Mouse (Mus musculus) midbrain, embryonic 12.5 days (tissue): ENCODE data around the gene Aup1. TPM values are rescaled to one million over a fixed set of nuclear protein-coding genes. Genes with fewer than 3 reads are reported as not detected.
A peak's percentile ranks its signal among the peaks of the same experiment; 100 is the strongest.

Experiments
- ATAC-seq: fragments of 200-750 bp; cut with Nextera tagmentation; 2 replicates; pipeline ENCODE4 v1.8.0; 2017; ENCODE audit warnings: low read depth, moderate TSS enrichment, moderate library complexity; ENCODE audit not compliant: low FRiP score
- H3K27ac ChIP-seq: fragments of 300-500 bp; sonication (generic); replicated peaks from 2 replicates; pipeline ENCODE4 v1.5.1; 2016; ENCODE audit warnings: mild to moderate bottlenecking
- H3K27me3 ChIP-seq: fragments of 300-500 bp; sonication (generic); 2 replicates; pipeline ENCODE4 v1.6.1; 2016; ENCODE audit warnings: mild to moderate bottlenecking
- H3K36me3 ChIP-seq: fragments of 300-500 bp; sonication (generic); 2 replicates; pipeline ENCODE4 v1.6.1; 2016
- H3K4me1 ChIP-seq: fragments of 300-500 bp; sonication (generic); 2 replicates; pipeline ENCODE4 v1.6.1; 2016
- H3K4me2 ChIP-seq: fragments of 300-500 bp; sonication (generic); replicated peaks from 2 replicates; pipeline ENCODE4 v1.6.1; 2016; ENCODE audit warnings: mild to moderate bottlenecking, moderate library complexity
- H3K4me3 ChIP-seq: fragments of 300-500 bp; sonication (generic); 2 replicates; pipeline ENCODE4 v1.5.1; 2016; ENCODE audit warnings: mild to moderate bottlenecking
- H3K9ac ChIP-seq: fragments of 300-500 bp; sonication (generic); replicated peaks from 2 replicates; pipeline ENCODE4 v1.6.1; 2016; ENCODE audit warnings: mild to moderate bottlenecking, moderate library complexity
- H3K9me3 ChIP-seq: fragments of 300-500 bp; sonication (generic); 2 replicates; pipeline ENCODE4 v1.6.1; 2016; ENCODE audit warnings: mild to moderate bottlenecking
- WGBS: fragments of 180-500 bp; shearing (Covaris S2); methylation state at CpG from one replicate; pipeline ENCODE4 v1.1.7; 2016; 5-methylcytosine and 5-hydroxymethylcytosine counted together
- polyA plus RNA-seq: library from polyadenylated mRNA; unstranded; fragments of >200 nt; fragmentation: Nextera tagmentation; extraction: Ambion mirVana; gene quantifications from 2 replicates; pipeline ENCODE4 v1.2.1, GENCODE M21; 2016

The Aup1 gene
- polyA plus RNA-seq, 1 experiment from 2014 or later: 150 TPM

GRCm38 (mm10) chr6:83032769-83033191, 21.5 kb upstream of the Aup1 start:
- Histone ChIP-seq H3K27me3 (peaks cover 81% of the 10 kb centered on the region), H3K4me3 (peak overlapping the region; percentile 56), H3K4me1 (peaks cover 25% of the 10 kb centered on the region), H3K4me2 (peak overlapping the region; percentile 79), H3K9me3 (no peaks in the 10 kb centered on the region), H3K9ac (peak overlapping the region; percentile 56), H3K27ac (no peak overlapping the region; the same call in 1 of the 2 replicates), H3K36me3 (no peaks in the 10 kb centered on the region)
- peak; percentile 55 for ATAC-seq
- under 1% methylated on average over 31 of the region's 31 CpGs for WGBS

DNA sequence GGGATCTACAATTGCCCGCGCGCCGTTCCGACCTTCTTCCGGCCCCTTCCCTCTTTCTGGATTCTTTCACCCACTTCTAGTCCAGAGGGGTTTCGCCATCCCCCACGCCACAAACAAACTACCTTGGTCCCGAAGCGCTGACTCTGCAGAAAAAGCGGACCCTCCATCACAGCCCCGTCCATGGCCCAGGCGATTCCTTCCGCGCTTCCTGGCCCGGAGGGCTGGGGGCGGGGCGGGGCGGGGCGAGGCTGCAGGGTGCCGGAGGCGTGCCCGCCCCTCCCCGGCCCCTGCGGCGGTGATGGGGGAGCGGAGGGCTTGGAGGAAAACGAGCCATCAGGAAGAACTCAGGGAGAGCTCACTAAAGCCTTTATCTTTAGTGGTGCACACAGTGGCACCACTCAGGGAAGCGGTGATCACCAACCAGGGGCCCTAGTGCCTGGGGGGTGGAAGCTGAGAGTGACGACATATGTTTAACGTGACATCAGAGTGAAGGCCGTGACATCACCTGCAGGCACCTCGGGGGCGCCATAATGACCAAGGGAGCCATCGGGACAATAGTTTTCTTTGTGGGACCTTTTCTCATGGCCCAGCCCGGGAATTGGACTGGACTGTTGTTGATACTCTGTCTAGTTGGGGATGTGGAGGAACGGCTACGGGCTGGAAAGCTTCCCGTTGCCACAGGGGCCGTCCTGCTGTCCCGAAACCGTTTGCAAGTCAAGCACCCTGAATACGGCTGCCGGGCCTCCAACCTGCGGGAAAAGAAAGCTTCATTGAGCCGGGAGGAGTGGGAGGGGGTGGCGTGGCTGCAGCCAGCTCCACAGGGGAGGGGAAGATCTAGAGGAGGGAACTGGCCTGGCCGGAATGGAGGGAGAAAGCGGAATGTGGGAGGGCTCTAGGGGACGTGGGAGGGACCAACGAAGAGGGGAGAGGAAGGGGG, 20.8 kb upstream of the Aup1 start, which contains the start of the genes Dok1 and Loxl3:
Gene Dok1 (minus strand): TSS at position 223 of the 937 bp plus-strand sequence.
Gene Loxl3 (plus strand): TSS at position 925 of the 937 bp plus-strand sequence.
- Histone ChIP-seq H3K9ac (peak within 1 kb of the TSS; percentile 56), H3K9me3 (no peaks in the 10 kb centered on the region), H3K27ac (peak within 1 kb of the TSS; percentile 64; the same call in 1 of the 2 replicates), H3K36me3 (no peaks in the 10 kb centered on the region), H3K27me3 (peaks cover 77% of the 10 kb centered on the region), H3K4me3 (peak within 1 kb of the TSS; percentile 56), H3K4me2 (peak within 1 kb of the TSS; percentile 79), H3K4me1 (peaks cover 29% of the 10 kb centered on the region)
- WGBS: under 1% methylated on average over 51 of the region's 51 CpGs
- ATAC-seq: peak; percentile 74

- WGBS: 17% methylated on average over 5 of the region's 5 CpGs
- peak overlapping the region; percentile 79 for H3K4me2 ChIP-seq
- no peaks in the 10 kb centered on the region for H3K36me3 ChIP-seq
- peak overlapping the region; percentile 56 for H3K4me3 ChIP-seq
- 0 out of 2 replicates have a peak overlapping the region, but pooled peaks have one; percentile 1 for H3K27ac ChIP-seq
- no peak for ATAC-seq
- no peak overlapping the region; the same call in 1 of the 2 replicates for H3K9ac ChIP-seq
- H3K27me3 ChIP-seq: peaks cover 67% of the 10 kb centered on the region
- H3K9me3 ChIP-seq: no peaks in the 10 kb centered on the region
- H3K4me1 ChIP-seq: peaks cover 33% of the 10 kb centered on the region
Measured at GRCm38 (mm10) chr6:83034463-83035055, 19.8 kb upstream of the Aup1 start.

DNA sequence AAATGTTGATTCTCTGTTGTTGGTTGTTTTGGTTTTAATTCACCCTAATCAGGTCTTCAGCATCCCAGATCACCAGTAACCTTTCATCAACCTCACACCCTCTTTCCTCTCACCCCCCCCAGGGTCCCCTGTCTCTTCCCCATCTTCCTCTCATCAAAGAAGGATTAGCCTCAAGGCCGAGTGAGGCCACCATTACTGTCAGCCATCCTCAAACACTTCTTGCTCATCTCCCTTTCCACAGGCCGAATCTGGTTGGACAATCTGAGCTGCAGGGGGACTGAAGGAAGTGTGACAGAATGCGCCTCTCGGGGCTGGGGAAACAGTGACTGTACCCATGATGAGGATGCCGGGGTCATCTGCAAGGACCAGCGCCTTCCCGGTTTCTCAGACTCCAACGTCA, 17.1 kb upstream of the Aup1 start:
- Histone ChIP-seq H3K4me3 (no peak overlapping the region), H3K4me1 (peaks cover 30% of the 10 kb centered on the region), H3K9me3 (no peaks in the 10 kb centered on the region), H3K4me2 (no peak overlapping the region), H3K27me3 (peaks cover 41% of the 10 kb centered on the region), H3K9ac (no peak overlapping the region), H3K36me3 (no peaks in the 10 kb centered on the region), H3K27ac (no peak overlapping the region)
- 77% methylated on average over 8 of the region's 8 CpGs for WGBS
- no peak for ATAC-seq

DNA sequence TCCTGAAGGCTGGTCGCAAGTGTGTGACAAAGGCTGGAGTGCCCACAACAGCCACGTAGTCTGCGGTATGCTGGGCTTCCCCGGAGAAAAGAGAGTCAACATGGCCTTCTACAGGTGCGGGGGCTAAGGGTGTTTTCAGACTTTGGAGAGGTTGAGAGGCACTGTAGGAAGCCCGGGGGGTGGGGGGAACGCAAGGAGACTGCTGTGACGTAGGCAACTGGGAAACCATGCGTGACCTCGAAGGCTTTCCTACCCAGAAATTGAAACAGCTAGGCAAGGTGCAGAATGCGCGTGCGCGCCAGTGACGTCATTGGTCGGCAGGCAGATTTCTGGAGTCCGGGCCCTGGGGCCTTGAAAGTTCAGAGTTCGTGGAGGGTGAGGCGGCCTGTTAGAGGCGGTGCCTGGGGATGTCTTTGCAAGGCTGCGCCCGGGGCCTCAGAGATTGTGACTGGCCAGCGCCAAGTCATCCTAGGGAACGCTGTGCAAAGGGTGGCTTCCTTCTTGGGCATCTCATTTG, 15.8 kb upstream of the Aup1 start:
- H3K9me3 ChIP-seq: no peaks in the 10 kb centered on the region
- H3K27ac ChIP-seq: no peak overlapping the region
- ATAC-seq: peak; percentile 31; the same call in 1 of the 2 replicates
- 7% methylated on average over 24 of the region's 24 CpGs for WGBS
- H3K27me3 ChIP-seq: peaks cover 32% of the 10 kb centered on the region
- peak overlapping the region; percentile 59 for H3K4me2 ChIP-seq
- peak overlapping the region; percentile 22 for H3K4me3 ChIP-seq
- peaks cover 19% of the 10 kb centered on the region for H3K4me1 ChIP-seq
- H3K36me3 ChIP-seq: no peaks in the 10 kb centered on the region
- H3K9ac ChIP-seq: no peak overlapping the region; the same call in 1 of the 2 replicates

DNA sequence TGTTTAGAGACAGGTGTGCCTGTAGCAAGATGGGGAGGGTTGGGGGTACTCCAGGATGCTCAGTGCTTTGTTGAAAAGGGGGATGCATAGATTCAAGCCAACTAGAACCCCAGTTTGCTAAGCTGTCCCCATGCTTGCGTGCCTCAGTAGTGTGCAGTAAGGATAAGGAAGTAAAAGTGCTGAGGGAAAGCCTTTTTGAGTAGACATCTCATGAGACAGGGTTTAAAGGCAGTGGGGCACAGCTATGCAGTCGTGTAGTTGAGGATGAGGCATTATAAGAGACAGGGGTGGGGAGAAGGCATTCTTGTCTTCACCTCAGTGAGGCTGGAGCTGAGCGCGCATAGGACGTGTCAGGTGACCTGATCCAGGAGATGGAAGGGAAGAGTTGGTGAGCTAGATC, 13.7 kb upstream of the Aup1 start:
- H3K9ac ChIP-seq: no peak overlapping the region
- H3K27me3 ChIP-seq: peaks cover 21% of the 10 kb centered on the region
- no peak overlapping the region for H3K4me2 ChIP-seq
- H3K36me3 ChIP-seq: no peaks in the 10 kb centered on the region
- H3K4me3 ChIP-seq: no peak overlapping the region
- ATAC-seq: no peak
- no peak overlapping the region for H3K27ac ChIP-seq
- no peaks in the 10 kb centered on the region for H3K9me3 ChIP-seq
- WGBS: 79% methylated on average over 5 of the region's 5 CpGs
- H3K4me1 ChIP-seq: peaks cover 8% of the 10 kb centered on the region

DNA sequence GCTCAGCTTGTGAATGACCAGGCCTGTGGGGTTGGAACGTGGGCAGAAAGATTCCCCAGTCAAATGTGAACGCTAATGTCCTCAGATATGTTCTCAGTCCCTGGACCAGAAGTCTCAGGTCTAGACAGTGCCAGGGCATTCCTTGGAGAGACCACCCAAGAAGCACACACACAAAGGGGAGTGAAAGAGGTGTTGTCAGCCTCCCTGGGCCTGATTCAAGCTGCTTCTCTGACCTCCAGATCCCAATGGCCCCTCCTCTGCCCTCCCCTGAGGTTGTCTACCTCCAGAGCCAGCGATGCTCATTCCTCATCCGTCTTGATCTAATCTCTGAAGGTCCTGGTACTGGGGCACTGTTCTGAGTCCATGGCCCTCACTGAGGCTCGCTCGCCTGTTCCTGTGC, 10.8 kb upstream of the Aup1 start:
- H3K9ac ChIP-seq: no peak overlapping the region
- H3K4me2 ChIP-seq: no peak overlapping the region
- H3K4me3 ChIP-seq: no peak overlapping the region
- H3K9me3 ChIP-seq: no peaks in the 10 kb centered on the region
- ATAC-seq: no peak
- H3K27me3 ChIP-seq: no peaks in the 10 kb centered on the region
- WGBS: 77% methylated on average over 6 of the region's 6 CpGs
- H3K36me3 ChIP-seq: no peaks in the 10 kb centered on the region
- peaks cover 4% of the 10 kb centered on the region for H3K4me1 ChIP-seq
- no peak overlapping the region for H3K27ac ChIP-seq

DNA sequence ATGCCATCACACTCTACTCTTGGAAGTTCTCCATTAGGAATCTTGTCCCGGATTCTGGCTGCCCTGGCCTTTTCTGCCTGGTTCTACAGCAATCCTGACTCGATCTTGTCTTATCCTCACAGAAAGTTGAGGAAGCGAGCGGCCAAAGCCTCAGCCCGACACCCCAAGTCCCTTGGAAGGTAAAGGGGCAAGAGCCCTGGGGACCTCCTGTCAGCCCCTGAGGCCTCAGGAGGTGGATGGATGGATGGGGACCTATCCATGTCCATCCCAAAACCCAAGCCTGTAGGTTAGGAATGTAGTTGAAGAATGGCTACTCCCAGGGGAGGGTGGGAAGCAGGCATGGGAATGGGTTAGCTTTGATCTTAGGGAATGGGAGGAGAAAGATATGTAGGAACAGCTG, 10.3 kb upstream of the Aup1 start:
- 91% methylated on average over 5 of the region's 5 CpGs for WGBS
- H3K27ac ChIP-seq: no peak overlapping the region
- no peaks in the 10 kb centered on the region for H3K36me3 ChIP-seq
- H3K4me2 ChIP-seq: no peak overlapping the region
- H3K9ac ChIP-seq: no peak overlapping the region
- H3K4me1 ChIP-seq: no peaks in the 10 kb centered on the region
- no peaks in the 10 kb centered on the region for H3K9me3 ChIP-seq
- ATAC-seq: no peak
- H3K27me3 ChIP-seq: no peaks in the 10 kb centered on the region
- H3K4me3 ChIP-seq: no peak overlapping the region

DNA sequence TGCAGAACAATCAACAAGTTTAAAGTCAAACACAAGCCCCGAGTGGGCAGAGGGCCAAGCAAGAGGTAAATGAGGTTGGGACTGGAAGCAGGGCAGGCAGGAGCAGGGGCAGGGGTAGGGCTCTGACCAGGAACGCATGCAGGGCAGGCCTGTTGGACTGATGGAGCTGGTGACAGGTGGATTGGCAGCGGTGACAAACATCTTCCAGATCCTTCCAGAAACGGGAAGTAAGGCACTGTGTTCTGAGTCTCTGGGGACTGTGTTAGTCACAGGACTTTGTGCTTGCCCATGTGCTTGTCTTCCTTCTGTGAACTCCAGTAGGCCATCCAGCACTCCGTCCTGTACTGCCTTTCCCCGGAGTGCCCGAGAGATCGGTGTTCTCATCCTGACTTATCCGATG, 9.6 kb upstream of the Aup1 start:
- Histone ChIP-seq H3K4me1 (no peaks in the 10 kb centered on the region), H3K9ac (no peak overlapping the region), H3K27me3 (no peaks in the 10 kb centered on the region), H3K27ac (no peak overlapping the region), H3K4me2 (no peak overlapping the region), H3K4me3 (no peak overlapping the region), H3K9me3 (no peaks in the 10 kb centered on the region), H3K36me3 (no peaks in the 10 kb centered on the region)
- ATAC-seq: no peak
- WGBS: 82% methylated on average over 9 of the region's 9 CpGs

DNA sequence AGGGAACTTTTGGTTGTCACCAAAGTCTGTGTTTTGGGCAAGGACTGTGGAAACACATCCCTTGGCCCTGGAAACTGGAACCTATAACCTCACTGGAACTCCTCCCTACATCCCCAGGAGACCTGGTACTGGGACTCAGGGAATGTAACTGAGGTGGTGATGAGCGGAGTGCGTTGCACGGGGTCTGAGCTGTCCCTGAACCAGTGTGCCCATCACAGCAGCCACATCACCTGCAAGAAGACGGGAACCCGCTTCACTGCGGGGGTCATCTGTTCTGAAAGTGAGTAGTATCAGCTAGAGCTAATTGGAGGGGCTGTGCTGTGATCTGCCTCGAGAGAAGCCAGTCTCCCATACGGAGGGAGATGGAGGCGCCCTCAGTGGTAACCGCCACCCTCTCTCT, 5.0 kb upstream of the Aup1 start:
- WGBS: 77% methylated on average over 10 of the region's 10 CpGs
- Histone ChIP-seq H3K27me3 (no peaks in the 10 kb centered on the region), H3K4me2 (no peak overlapping the region), H3K4me3 (no peak overlapping the region), H3K9ac (no peak overlapping the region), H3K4me1 (peaks cover 14% of the 10 kb centered on the region), H3K27ac (no peak overlapping the region), H3K9me3 (no peaks in the 10 kb centered on the region), H3K36me3 (peaks cover 16% of the 10 kb centered on the region)
- no peak for ATAC-seq

DNA sequence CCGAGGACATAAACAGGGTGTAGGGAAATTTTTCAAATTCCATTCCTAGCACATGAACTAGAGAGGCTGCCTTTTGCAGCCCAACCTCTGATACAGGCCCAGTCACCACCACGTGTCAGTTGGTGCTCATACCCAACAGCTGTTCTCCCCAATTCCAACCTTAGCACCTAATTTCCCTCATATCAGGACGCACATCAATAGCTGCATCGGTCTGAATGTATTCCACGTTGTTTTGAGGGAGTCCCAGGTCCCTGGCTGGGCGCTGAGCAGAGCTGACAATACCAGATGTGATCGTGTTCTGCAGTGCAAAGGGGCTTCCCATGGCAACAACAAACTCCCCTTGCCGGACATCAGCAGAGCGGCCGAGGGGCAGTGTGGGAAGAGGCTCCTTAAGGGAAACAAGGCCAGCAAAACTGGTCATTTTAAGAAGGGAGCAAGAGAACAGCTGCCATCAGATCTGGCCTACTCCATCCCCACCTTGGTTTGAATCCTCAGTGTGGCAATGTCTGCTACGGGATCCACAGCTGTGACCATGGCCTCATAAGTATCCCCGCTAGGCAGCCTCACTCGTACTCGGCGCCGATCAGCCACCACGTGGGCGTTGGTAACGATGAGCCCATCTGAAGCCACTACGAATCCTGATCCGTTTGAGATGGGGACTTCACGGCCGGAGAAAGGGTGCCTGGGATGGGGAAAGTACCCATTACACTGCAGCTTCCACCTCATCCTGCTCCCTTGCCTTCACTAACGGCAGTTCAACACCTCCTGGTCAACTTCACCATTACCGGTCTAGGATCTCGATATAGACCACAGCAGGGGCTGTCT, 973 bp upstream of the Aup1 start:
- H3K36me3 ChIP-seq: peaks cover 34% of the 10 kb centered on the region
- no peaks in the 10 kb centered on the region for H3K27me3 ChIP-seq
- H3K9me3 ChIP-seq: no peaks in the 10 kb centered on the region
- H3K4me3 ChIP-seq: peak overlapping the region; percentile 65
- WGBS: 3% methylated on average over 26 of the region's 26 CpGs
- peak overlapping the region; percentile 83 for H3K27ac ChIP-seq
- peak overlapping the region; percentile 92 for H3K4me2 ChIP-seq
- H3K9ac ChIP-seq: peak overlapping the region; percentile 77
- peaks cover 26% of the 10 kb centered on the region for H3K4me1 ChIP-seq
- no peak for ATAC-seq
